Mouse (Mus musculus): ENCODE data around the gene Ccdc146. TPM values are rescaled to one million over a fixed set of nuclear protein-coding genes. Genes with fewer than 3 reads are reported as not detected.

Ccdc146 gene
- polyA plus RNA-seq (2016; fragmentation: Nextera tagmentation; extraction: Ambion mirVana), result 0.06 TPM in 1 of 2 replicates, not detected in the other

GRCm38 (mm10) chr5:21424614-21425602 is at the start of gene Ccdc146, which contains the start of gene Fam185a:
TSS of gene Ccdc146 (minus strand) at chr5:21424677.
TSS of gene Fam185a (plus strand) at chr5:21424958.
- Histone ChIP-seq H3K9me3 (no peaks in the 10 kb centered on the region), H3K27ac (no peak within 1 kb of the TSS), H3K27me3 (0 out of 2 replicates have a peak, but pooled peaks cover 5% of the 10 kb centered on the region), H3K4me3 (replicated peaks) (peak within 1 kb of the TSS; percentile 79), H3K9ac (replicated peaks) (peak within 1 kb of the TSS; percentile 75), H3K4me2 (peak within 1 kb of the TSS; percentile 97), H3K36me3 (no peaks in the 10 kb centered on the region), H3K4me1 (replicated peaks) (peaks cover 14% of the 10 kb centered on the region)
- under 1% methylated on average over 68 of the region's 68 CpGs for WGBS
- peak; percentile 100 for ATAC-seq (ENCODE audit: insufficient number of reproducible peaks, insufficient read depth, low FRiP score, low TSS enrichment, low read depth)

- Histone ChIP-seq H3K36me3 (no peaks in the 10 kb centered on the region), H3K9ac (replicated peaks) (no peak overlapping the region), H3K4me2 (no peak overlapping the region), H3K9me3 (no peaks in the 10 kb centered on the region), H3K27ac (no peak overlapping the region), H3K4me3 (replicated peaks) (no peak overlapping the region), H3K4me1 (replicated peaks) (0 out of 2 replicates have a peak, but pooled peaks cover 5% of the 10 kb centered on the region), H3K27me3 (no peaks in the 10 kb centered on the region)
- no peak for ATAC-seq (ENCODE audit: insufficient number of reproducible peaks, insufficient read depth, low FRiP score, low TSS enrichment, low read depth)
- WGBS, result 80% methylated on average over 12 of the region's 12 CpGs
These were observed 43.6 kb upstream of the Ccdc146 start for GRCm38 (mm10) chr5:21468100-21468499.

- H3K27ac ChIP-seq, result 0 out of 2 replicates have a peak overlapping the region, but pooled peaks have one; percentile 31
These were observed 42.9 kb upstream of the Ccdc146 start for GRCm38 (mm10) chr5:21467387-21467786.

GRCm38 (mm10) chr5:21440833-21441530 is 16.5 kb upstream of the Ccdc146 start:
- Histone ChIP-seq H3K4me1 (replicated peaks) (no peaks in the 10 kb centered on the region), H3K9ac (replicated peaks) (no peak overlapping the region), H3K9me3 (no peaks in the 10 kb centered on the region), H3K4me2 (no peak overlapping the region), H3K27ac (no peak overlapping the region), H3K4me3 (replicated peaks) (no peak overlapping the region), H3K27me3 (no peaks in the 10 kb centered on the region), H3K36me3 (no peaks in the 10 kb centered on the region)
- no peak for ATAC-seq (ENCODE audit: insufficient number of reproducible peaks, insufficient read depth, low FRiP score, low TSS enrichment, low read depth)
- WGBS, result 80% methylated on average over 8 of the region's 8 CpGs

More at GRCm38 (mm10) chr5:21467387-21467786, 42.9 kb upstream of the Ccdc146 start:
- ATAC-seq (ENCODE audit: insufficient number of reproducible peaks, insufficient read depth, low FRiP score, low TSS enrichment, low read depth), result no peak
- Histone ChIP-seq H3K9ac (replicated peaks) (no peak overlapping the region), H3K9me3 (no peaks in the 10 kb centered on the region), H3K4me1 (replicated peaks) (0 out of 2 replicates have a peak, but pooled peaks cover 5% of the 10 kb centered on the region), H3K4me2 (no peak overlapping the region), H3K4me3 (replicated peaks) (no peak overlapping the region), H3K36me3 (no peaks in the 10 kb centered on the region), H3K27me3 (no peaks in the 10 kb centered on the region)
- WGBS, result 72% methylated on average over 7 of the region's 7 CpGs

GRCm38 (mm10) chr5:21439446-21440110 is 15.1 kb upstream of the Ccdc146 start:
- Histone ChIP-seq H3K27ac (no peak overlapping the region), H3K9me3 (no peaks in the 10 kb centered on the region), H3K27me3 (no peaks in the 10 kb centered on the region), H3K9ac (replicated peaks) (no peak overlapping the region), H3K36me3 (no peaks in the 10 kb centered on the region), H3K4me2 (no peak overlapping the region), H3K4me3 (replicated peaks) (no peak overlapping the region), H3K4me1 (replicated peaks) (0 out of 2 replicates have a peak, but pooled peaks cover 2% of the 10 kb centered on the region)
- no peak for ATAC-seq (ENCODE audit: insufficient number of reproducible peaks, insufficient read depth, low FRiP score, low TSS enrichment, low read depth)
- WGBS, result 88% methylated on average over 7 of the region's 7 CpGs

- Histone ChIP-seq H3K27ac (no peak overlapping the region), H3K9ac (replicated peaks) (no peak overlapping the region), H3K4me1 (replicated peaks) (0 out of 2 replicates have a peak, but pooled peaks cover 4% of the 10 kb centered on the region), H3K4me2 (no peak overlapping the region), H3K4me3 (replicated peaks) (no peak overlapping the region), H3K36me3 (no peaks in the 10 kb centered on the region), H3K27me3 (no peaks in the 10 kb centered on the region), H3K9me3 (no peaks in the 10 kb centered on the region)
- 91% methylated on average over 9 of the region's 9 CpGs for WGBS
- ATAC-seq (ENCODE audit: insufficient number of reproducible peaks, insufficient read depth, low FRiP score, low TSS enrichment, low read depth), result no peak
These were observed 14.0 kb upstream of the Ccdc146 start for GRCm38 (mm10) chr5:21438428-21438827.

GRCm38 (mm10) chr5:21436471-21436975 is 12.0 kb upstream of the Ccdc146 start:
- H3K4me2 ChIP-seq, result no peak overlapping the region
- H3K36me3 ChIP-seq, result no peaks in the 10 kb centered on the region
- 74% methylated on average over 8 of the region's 8 CpGs for WGBS
- H3K9ac ChIP-seq (replicated peaks), result no peak overlapping the region
- no peaks in the 10 kb centered on the region for H3K27me3 ChIP-seq
- ATAC-seq (ENCODE audit: insufficient number of reproducible peaks, insufficient read depth, low FRiP score, low TSS enrichment, low read depth), result no peak
- 0 out of 2 replicates have a peak, but pooled peaks cover 4% of the 10 kb centered on the region for H3K4me1 ChIP-seq (replicated peaks)
- H3K9me3 ChIP-seq, result no peaks in the 10 kb centered on the region
- no peak overlapping the region for H3K4me3 ChIP-seq (replicated peaks)
- no peak overlapping the region for H3K27ac ChIP-seq

- no peak overlapping the region for H3K9ac ChIP-seq (replicated peaks)
- no peaks in the 10 kb centered on the region for H3K36me3 ChIP-seq
- H3K4me2 ChIP-seq, result no peak overlapping the region
- 0 out of 2 replicates have a peak, but pooled peaks cover 4% of the 10 kb centered on the region for H3K4me1 ChIP-seq (replicated peaks)
- H3K9me3 ChIP-seq, result no peaks in the 10 kb centered on the region
- H3K4me3 ChIP-seq (replicated peaks), result no peak overlapping the region
- no peak overlapping the region for H3K27ac ChIP-seq
- WGBS, result 60% methylated on average over 11 of the region's 11 CpGs
- ATAC-seq (ENCODE audit: insufficient number of reproducible peaks, insufficient read depth, low FRiP score, low TSS enrichment, low read depth), result peak; percentile 68; the same call in 1 of the 2 replicates
- H3K27me3 ChIP-seq, result no peaks in the 10 kb centered on the region
These were observed 9.9 kb upstream of the Ccdc146 start for GRCm38 (mm10) chr5:21434148-21434929.

GRCm38 (mm10) chr5:21426666-21427065 is 2.2 kb upstream of the Ccdc146 start:
- H3K27ac ChIP-seq, result no peak overlapping the region
- H3K9ac ChIP-seq (replicated peaks), result no peak overlapping the region
- H3K4me3 ChIP-seq (replicated peaks), result no peak overlapping the region
- 97% methylated on average over 6 of the region's 6 CpGs for WGBS
- no peaks in the 10 kb centered on the region for H3K36me3 ChIP-seq
- H3K4me1 ChIP-seq (replicated peaks), result peaks cover 14% of the 10 kb centered on the region
- 0 out of 2 replicates have a peak, but pooled peaks cover 5% of the 10 kb centered on the region for H3K27me3 ChIP-seq
- no peaks in the 10 kb centered on the region for H3K9me3 ChIP-seq
- no peak for ATAC-seq (ENCODE audit: insufficient number of reproducible peaks, insufficient read depth, low FRiP score, low TSS enrichment, low read depth)
- H3K4me2 ChIP-seq, result no peak overlapping the region

GRCm38 (mm10) chr5:21420609-21421008 is 3.9 kb downstream of the Ccdc146 start:
- Histone ChIP-seq H3K27me3 (no peaks in the 10 kb centered on the region; the same call in 1 of the 2 replicates), H3K36me3 (no peaks in the 10 kb centered on the region), H3K9me3 (no peaks in the 10 kb centered on the region), H3K4me3 (replicated peaks) (no peak overlapping the region), H3K4me1 (replicated peaks) (peaks cover 3% of the 10 kb centered on the region), H3K4me2 (no peak overlapping the region), H3K27ac (no peak overlapping the region), H3K9ac (replicated peaks) (no peak overlapping the region)
- 53% methylated on average over 1 of the region's 1 CpGs for WGBS
- ATAC-seq (ENCODE audit: insufficient number of reproducible peaks, insufficient read depth, low FRiP score, low TSS enrichment, low read depth), result no peak

Data from limb, embryonic 12.5 days (tissue).